Mouse (Mus musculus) bone marrow macrophage, adult 2 months (primary cell): ENCODE measurements around the gene Syk.

Experiments used
- CTCF ChIP-seq: IDR thresholded peaks from 2 replicates; pipeline ENCODE4 v1.5.1; 2012; ENCODE audit warnings: low read depth, mild to moderate bottlenecking, low read length, moderate library complexity
- POLR2A ChIP-seq: IDR thresholded peaks from 2 replicates; pipeline ENCODE4 v1.6.1; 2012; ENCODE audit warnings: mild to moderate bottlenecking, low read depth, low read length, borderline replicate concordance

- TF ChIP-seq CTCF (no peak), POLR2A (no peak)
Measured at GRCm38 (mm10) chr13:52551275-52551674, 31.7 kb upstream of the Syk start.
